Mouse (Mus musculus): ENCODE measurements around the gene Fam45a. TPM values are rescaled to one million over a fixed set of nuclear protein-coding genes. Genes with fewer than 3 reads are reported as not detected.

Gene Fam45a
- polyA plus RNA-seq, 1 experiment from 2014 or later = 36.7 TPM

DNA sequence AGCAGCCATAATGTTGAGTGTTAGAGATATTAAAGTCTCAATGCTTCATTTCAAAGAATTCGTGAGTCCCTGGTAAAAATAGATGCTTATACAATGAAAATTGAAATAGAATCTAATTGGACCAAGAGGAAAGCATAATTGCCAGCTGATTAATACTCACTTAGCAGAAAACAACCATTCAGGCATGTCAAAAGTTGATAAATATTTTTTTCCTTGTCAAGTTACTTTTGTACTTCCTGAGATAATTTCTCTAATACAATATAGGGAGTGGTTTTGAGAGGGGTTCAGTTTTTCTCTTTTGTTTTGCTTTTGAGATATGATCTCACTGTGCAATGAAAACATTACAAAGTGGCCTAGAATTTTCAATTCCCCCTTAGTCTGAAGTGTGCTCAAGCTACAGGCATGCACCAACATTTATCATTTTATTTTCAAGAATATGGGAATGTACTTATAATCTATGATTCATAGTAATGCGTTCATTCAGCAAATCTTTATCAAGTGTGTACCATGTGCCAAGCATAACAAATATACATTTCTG is 18.1 kb upstream of the Fam45a start:
- no peak overlapping the region for H3K9ac ChIP-seq
- no peak overlapping the region for H3K4me3 ChIP-seq
- no peak for ATAC-seq (ENCODE audit: insufficient number of reproducible peaks, insufficient read depth, low FRiP score, low TSS enrichment, low read depth)
- no peak overlapping the region for H3K27ac ChIP-seq
- H3K4me2 ChIP-seq = no peak overlapping the region
- H3K36me3 ChIP-seq = no peaks in the 10 kb centered on the region
- no peaks in the 10 kb centered on the region for H3K9me3 ChIP-seq
- H3K27me3 ChIP-seq = no peaks in the 10 kb centered on the region
- peaks cover 5% of the 10 kb centered on the region for H3K4me1 ChIP-seq
- 88% methylated on average over 2 of the region's 2 CpGs for WGBS

DNA sequence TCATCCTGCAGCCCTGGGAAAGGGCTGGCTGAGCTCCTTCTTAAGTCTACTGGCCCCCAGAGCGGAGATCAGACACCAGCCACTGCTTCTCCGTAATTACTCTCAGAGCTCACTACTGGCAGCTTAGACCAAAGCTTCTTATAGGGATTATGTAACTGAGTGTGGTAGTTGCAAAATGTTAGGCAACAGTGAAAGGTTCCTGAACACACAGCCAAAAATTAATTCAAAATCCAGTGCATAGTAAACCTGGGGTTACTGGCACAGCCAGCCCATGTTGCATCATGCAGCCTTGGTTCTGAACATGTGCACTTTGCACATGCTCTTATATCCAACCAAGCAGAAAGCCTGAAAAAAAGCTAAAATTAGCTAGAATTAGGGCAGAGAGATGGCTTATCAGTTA is 16.1 kb upstream of the Fam45a start:
- Histone ChIP-seq H3K4me2 (no peak overlapping the region), H3K9ac (no peak overlapping the region), H3K27me3 (no peaks in the 10 kb centered on the region), H3K4me1 (no peaks in the 10 kb centered on the region), H3K36me3 (no peaks in the 10 kb centered on the region), H3K4me3 (no peak overlapping the region), H3K27ac (no peak overlapping the region), H3K9me3 (no peaks in the 10 kb centered on the region)
- ATAC-seq (ENCODE audit: insufficient number of reproducible peaks, insufficient read depth, low FRiP score, low TSS enrichment, low read depth) = no peak
- WGBS = 73% methylated on average over 2 of the region's 2 CpGs

GRCm38 (mm10) chr19:60797415-60797814 is 14.0 kb upstream of the Fam45a start:
- Histone ChIP-seq H3K9me3 (no peaks in the 10 kb centered on the region), H3K4me3 (no peak overlapping the region), H3K36me3 (no peaks in the 10 kb centered on the region), H3K4me2 (no peak overlapping the region), H3K27me3 (no peaks in the 10 kb centered on the region), H3K9ac (no peak overlapping the region), H3K4me1 (no peaks in the 10 kb centered on the region), H3K27ac (no peak overlapping the region)
- WGBS = 94% methylated on average over 2 of the region's 2 CpGs
- ATAC-seq (ENCODE audit: insufficient number of reproducible peaks, insufficient read depth, low FRiP score, low TSS enrichment, low read depth) = no peak

DNA sequence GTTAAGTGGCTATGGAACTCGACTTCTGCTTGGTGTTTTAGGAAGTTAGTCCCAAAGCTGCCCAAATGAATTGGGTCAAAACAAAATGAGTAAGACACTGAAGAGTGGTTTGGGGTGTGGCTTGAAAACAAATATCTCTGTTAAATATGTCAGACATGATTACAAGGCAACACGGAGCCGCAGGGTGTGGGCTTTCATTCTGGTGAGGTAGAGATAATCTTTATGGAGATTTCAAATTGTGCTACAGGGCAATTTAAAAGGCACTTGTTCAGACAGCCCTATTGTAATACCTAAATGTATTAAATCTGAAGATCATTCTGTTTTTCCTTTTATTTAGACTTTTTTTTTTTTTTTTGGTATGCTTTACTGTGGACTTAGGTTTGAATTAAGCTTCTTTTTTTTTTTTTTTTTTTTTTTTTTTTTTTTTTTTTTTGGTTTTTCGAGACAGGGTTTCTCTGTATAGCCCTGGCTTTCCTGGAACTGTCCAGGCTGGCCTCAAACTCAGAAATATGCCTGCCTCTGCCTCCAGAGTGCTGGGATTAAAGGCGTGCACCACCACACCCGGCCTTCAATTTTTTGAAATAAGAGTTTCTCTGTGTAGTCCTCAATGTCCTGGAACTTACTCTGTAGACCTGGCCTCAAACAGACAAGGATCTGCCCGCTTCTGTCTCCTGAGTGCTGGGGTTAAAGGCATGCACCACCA is 11.4 kb upstream of the Fam45a start:
- 75% methylated on average over 7 of the region's 7 CpGs for WGBS
- ATAC-seq (ENCODE audit: insufficient number of reproducible peaks, insufficient read depth, low FRiP score, low TSS enrichment, low read depth) = no peak

DNA sequence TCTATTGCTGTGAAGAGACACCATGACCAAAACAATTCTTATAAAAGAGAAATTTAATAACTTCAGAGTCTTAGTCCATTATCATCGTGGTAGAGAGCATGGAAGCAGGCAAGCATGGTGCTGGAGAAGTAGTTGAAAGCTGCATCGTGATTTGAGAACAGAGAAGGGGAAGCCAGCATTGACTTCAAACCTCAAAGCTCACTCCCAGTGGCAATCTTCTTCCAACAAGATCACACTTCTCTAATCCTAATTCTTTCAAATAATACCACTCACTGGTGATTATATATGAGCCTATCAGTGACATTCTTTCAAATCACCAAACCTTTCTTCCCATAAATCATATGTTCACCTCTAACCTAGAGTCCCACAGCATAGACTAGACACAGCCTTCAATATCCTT is 6.5 kb upstream of the Fam45a start:
- no peaks in the 10 kb centered on the region for H3K4me1 ChIP-seq
- 67% methylated on average over 2 of the region's 2 CpGs for WGBS

More for the DNA sequence above, 11.4 kb upstream of the Fam45a start:
- Histone ChIP-seq H3K27ac (no peak overlapping the region), H3K4me3 (no peak overlapping the region), H3K4me1 (no peaks in the 10 kb centered on the region), H3K4me2 (no peak overlapping the region), H3K36me3 (no peaks in the 10 kb centered on the region), H3K27me3 (no peaks in the 10 kb centered on the region), H3K9ac (no peak overlapping the region), H3K9me3 (no peaks in the 10 kb centered on the region)

GRCm38 (mm10) chr19:60809927-60810326 is 1.5 kb upstream of the Fam45a start:
- no peak for ATAC-seq (ENCODE audit: insufficient number of reproducible peaks, insufficient read depth, low FRiP score, low TSS enrichment, low read depth)
- Histone ChIP-seq H3K36me3 (peaks cover 3% of the 10 kb centered on the region), H3K27me3 (no peaks in the 10 kb centered on the region), H3K27ac (no peak overlapping the region), H3K9ac (no peak overlapping the region), H3K4me1 (peaks cover 9% of the 10 kb centered on the region), H3K9me3 (no peaks in the 10 kb centered on the region), H3K4me2 (no peak overlapping the region), H3K4me3 (no peak overlapping the region)
- 87% methylated on average over 2 of the region's 2 CpGs for WGBS

More for the DNA sequence above, 6.5 kb upstream of the Fam45a start:
- no peak overlapping the region for H3K27ac ChIP-seq
- H3K36me3 ChIP-seq = no peaks in the 10 kb centered on the region
- no peak overlapping the region for H3K9ac ChIP-seq
- H3K27me3 ChIP-seq = no peaks in the 10 kb centered on the region
- no peaks in the 10 kb centered on the region for H3K9me3 ChIP-seq
- no peak for ATAC-seq (ENCODE audit: insufficient number of reproducible peaks, insufficient read depth, low FRiP score, low TSS enrichment, low read depth)
- no peak overlapping the region for H3K4me3 ChIP-seq
- H3K4me2 ChIP-seq = no peak overlapping the region

DNA sequence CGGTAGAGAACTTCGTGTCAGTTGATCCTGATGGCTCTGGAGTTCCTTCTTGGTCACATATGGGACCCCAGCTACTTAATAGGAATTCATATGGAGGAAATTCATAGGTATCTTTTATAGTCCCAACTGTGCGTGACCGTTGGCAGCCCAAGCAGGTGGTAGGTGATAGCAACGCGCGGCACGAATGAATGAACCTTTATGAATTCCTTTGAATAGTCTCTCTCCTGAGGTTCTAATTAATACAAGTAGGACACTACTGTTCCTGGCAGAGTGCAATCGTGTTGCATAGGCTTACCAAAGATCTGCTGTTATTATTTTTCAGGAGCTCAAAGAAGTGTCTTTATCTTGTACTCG is 628 bp downstream of the Fam45a start:
- Histone ChIP-seq H3K4me2 (peak overlapping the region; percentile 70), H3K9ac (peak overlapping the region; percentile 83), H3K27me3 (no peaks in the 10 kb centered on the region), H3K4me3 (peak overlapping the region; percentile 67), H3K4me1 (peaks cover 9% of the 10 kb centered on the region), H3K36me3 (peaks cover 18% of the 10 kb centered on the region), H3K27ac (no peak overlapping the region), H3K9me3 (no peaks in the 10 kb centered on the region)
- WGBS = 20% methylated on average over 10 of the region's 10 CpGs
- no peak for ATAC-seq (ENCODE audit: insufficient number of reproducible peaks, insufficient read depth, low FRiP score, low TSS enrichment, low read depth)

DNA sequence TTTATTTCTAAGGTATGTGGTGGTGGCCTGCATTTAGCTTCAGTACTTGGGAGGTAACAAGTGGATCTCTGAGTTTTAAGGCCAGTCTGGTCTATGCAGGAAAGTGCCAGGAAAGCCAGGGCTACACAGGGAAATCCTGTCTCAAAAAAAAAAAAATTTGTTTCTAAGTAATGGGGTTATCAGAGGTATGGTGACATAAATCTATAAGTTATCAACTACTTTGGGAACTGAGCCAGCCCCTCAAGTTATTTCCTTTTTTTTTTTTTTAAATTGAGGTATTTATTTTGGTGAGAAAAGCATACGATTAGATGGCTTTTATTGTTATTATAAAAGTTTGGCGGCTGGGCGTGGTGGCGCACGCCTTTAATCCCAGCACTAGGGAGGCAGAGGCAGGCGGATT is 1.7 kb downstream of the Fam45a start:
- peaks cover 23% of the 10 kb centered on the region for H3K36me3 ChIP-seq
- no peak overlapping the region for H3K9ac ChIP-seq
- no peak for ATAC-seq (ENCODE audit: insufficient number of reproducible peaks, insufficient read depth, low FRiP score, low TSS enrichment, low read depth)
- H3K4me1 ChIP-seq = peaks cover 9% of the 10 kb centered on the region
- 93% methylated on average over 6 of the region's 6 CpGs for WGBS
- H3K9me3 ChIP-seq = no peaks in the 10 kb centered on the region
- H3K27ac ChIP-seq = no peak overlapping the region
- H3K4me3 ChIP-seq = no peak overlapping the region
- no peaks in the 10 kb centered on the region for H3K27me3 ChIP-seq
- H3K4me2 ChIP-seq = no peak overlapping the region

DNA sequence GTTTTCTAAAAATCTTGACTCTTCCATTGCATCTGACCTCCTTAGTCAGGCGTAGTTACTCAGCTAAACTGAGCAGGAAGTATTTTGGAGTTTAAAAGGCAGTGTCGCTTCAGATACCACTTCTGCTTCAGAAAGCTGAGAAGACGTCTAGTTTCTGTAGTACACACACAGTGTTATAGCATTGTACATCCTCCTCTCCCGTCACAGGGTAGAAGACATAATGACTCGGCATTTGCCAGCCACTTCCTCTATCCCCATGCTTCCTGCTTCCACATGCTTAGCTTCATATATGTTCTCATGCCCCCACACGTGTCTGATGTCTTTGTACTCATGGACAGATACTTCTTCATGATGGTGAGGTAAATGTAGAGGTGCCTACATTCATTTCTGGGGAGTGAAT is 7.3 kb downstream of the Fam45a start:
- Histone ChIP-seq H3K9me3 (no peaks in the 10 kb centered on the region), H3K9ac (no peak overlapping the region), H3K36me3 (peaks cover 69% of the 10 kb centered on the region), H3K27me3 (no peaks in the 10 kb centered on the region), H3K27ac (no peak overlapping the region), H3K4me1 (no peaks in the 10 kb centered on the region), H3K4me2 (no peak overlapping the region), H3K4me3 (no peak overlapping the region)
- ATAC-seq (ENCODE audit: insufficient number of reproducible peaks, insufficient read depth, low FRiP score, low TSS enrichment, low read depth) = no peak
- WGBS = 86% methylated on average over 6 of the region's 6 CpGs

DNA sequence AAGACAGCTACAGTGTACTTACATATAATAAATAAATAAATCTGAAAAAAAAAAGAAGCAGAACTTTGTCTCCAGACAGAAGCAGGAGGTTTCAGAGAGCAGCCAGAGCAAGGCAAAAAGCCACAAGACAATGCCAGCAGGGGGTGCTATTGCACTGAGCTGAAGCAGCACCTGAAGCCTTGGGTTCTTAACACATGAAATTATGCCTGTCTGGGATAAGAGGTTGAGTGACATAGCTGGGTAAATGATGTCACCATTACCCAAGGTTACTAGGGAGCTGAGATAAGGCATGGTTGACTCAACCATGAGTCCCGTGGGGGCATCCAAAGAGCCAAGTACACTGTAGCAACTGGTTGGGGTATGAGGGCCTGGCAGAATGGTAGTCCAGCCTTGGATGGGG is 26.4 kb downstream of the Fam45a start:
- Histone ChIP-seq H3K4me2 (no peak overlapping the region), H3K4me3 (no peak overlapping the region), H3K36me3 (peaks cover 72% of the 10 kb centered on the region), H3K4me1 (no peaks in the 10 kb centered on the region), H3K9ac (no peak overlapping the region), H3K9me3 (no peaks in the 10 kb centered on the region), H3K27ac (no peak overlapping the region), H3K27me3 (no peaks in the 10 kb centered on the region)
- no peak for ATAC-seq (ENCODE audit: insufficient number of reproducible peaks, insufficient read depth, low FRiP score, low TSS enrichment, low read depth)
- WGBS = 71% methylated on average over 1 of the region's 1 CpGs

DNA sequence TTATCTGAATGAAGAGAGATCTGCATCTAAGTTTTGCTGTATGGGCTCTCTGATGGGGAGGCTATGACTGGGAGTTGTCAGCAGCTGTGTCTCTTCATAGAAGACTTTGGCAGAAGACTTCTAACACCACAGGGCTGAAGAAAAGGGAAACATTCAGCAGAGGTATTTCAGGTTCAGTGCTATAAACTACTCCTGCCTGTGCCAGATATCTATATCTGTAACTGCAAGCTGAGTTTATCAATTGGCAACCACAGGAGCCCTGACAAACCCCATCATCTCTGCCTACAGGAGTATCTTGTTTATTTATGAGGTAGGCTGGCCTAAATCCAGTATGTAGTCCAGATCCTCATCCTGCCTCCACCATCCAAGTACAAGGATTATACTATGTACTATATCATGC is 31.9 kb downstream of the Fam45a start:
- Histone ChIP-seq H3K4me1 (no peaks in the 10 kb centered on the region), H3K4me3 (no peak overlapping the region), H3K36me3 (peaks cover 39% of the 10 kb centered on the region), H3K9ac (no peak overlapping the region), H3K27ac (no peak overlapping the region), H3K27me3 (no peaks in the 10 kb centered on the region), H3K4me2 (no peak overlapping the region), H3K9me3 (no peaks in the 10 kb centered on the region)
- no peak for ATAC-seq (ENCODE audit: insufficient number of reproducible peaks, insufficient read depth, low FRiP score, low TSS enrichment, low read depth)

DNA sequence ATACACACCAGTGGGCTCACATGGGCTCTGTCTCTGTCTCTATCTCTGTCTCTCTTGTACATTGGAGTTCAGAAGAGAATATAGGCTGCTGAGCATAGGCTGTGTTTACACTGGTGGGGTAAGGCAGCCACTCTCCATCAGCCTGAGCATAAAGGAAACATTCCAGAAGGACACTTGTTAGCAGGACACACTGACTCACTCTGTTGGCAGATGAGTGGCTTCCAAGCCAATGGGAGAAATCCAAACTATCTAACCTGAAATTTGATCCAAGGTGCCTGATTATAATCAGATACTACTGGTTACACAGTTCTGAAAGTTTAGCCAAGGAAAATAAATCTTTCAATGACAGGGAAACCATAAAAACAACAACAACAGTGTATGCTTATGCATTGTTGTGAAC is 34.3 kb downstream of the Fam45a start:
- H3K36me3 ChIP-seq = peaks cover 37% of the 10 kb centered on the region
- H3K9me3 ChIP-seq = no peaks in the 10 kb centered on the region
- H3K4me1 ChIP-seq = no peaks in the 10 kb centered on the region
- no peak for ATAC-seq (ENCODE audit: insufficient number of reproducible peaks, insufficient read depth, low FRiP score, low TSS enrichment, low read depth)
- H3K27ac ChIP-seq = no peak overlapping the region
- H3K4me3 ChIP-seq = no peak overlapping the region
- no peak overlapping the region for H3K9ac ChIP-seq
- no peaks in the 10 kb centered on the region for H3K27me3 ChIP-seq
- no peak overlapping the region for H3K4me2 ChIP-seq

All from embryonic facial prominence, embryonic 13.5 days (tissue).